Mouse (Mus musculus): ENCODE measurements around the gene Cnot8. TPM values are rescaled to one million over a fixed set of nuclear protein-coding genes. Genes with fewer than 3 reads are reported as not detected.

The Cnot8 gene
- total RNA-seq, 2 experiments from 2014 or later: 28.5 to 30.6 TPM

DNA sequence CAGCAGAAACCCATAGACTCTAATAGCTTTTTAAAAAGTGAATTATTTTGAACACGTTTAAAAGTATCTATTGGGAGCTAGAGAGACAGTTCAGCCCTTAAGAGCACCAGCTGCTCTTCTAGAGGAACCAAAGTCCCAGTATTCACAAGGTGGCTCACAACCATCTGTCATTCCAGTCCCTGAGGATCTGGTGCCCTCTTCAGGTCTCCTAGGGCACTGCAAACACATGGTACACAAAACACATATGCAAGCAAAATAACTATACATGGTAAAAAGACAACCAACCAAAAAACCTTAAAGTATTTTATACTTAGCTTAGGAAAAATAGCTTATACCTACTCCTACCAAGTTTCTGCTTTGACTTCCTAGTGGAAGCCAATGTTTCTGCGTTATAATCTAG is 61.1 kb downstream of the Cnot8 start:
- no peak for DNase-seq

DNA sequence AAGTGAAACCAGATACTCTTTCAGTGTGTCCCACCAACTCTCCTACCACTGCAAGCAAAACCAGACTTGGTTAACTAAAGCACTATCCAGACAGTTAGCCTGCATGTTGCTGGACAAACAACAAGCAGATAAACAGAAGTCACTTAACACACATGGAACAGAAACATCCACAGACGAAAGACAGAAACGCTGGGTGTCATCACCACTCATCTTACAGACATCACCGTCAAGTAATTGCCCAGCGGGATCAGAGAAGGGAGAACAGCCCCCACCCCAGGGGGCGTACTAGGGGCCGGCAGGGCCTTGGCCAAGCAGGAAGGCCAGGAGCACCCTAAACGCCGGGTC is 63.8 kb downstream of the Cnot8 start:
- no peak for DNase-seq

Other genes starting within 250 kb of the Cnot8 start
- gene Larp1, start 95.1 kb upstream of the Cnot8 start, total RNA-seq (2021): 10 to 100 TPM; 69.1 to 85.8 TPM
- not detected for gene Gm12248, start 11.0 kb upstream of the Cnot8 start, total RNA-seq (2021)
- 1 to 10 TPM; 8.1 to 9.3 TPM for gene Gemin5, start 64.4 kb downstream of the Cnot8 start, total RNA-seq (2021)
- gene Mrpl22, start 67.5 kb downstream of the Cnot8 start, total RNA-seq (2021): 10 to 100 TPM; 39.0 to 41.5 TPM
- 1 to 10 TPM; 3.6 to 4.3 TPM for gene Igtp, start 95.4 kb downstream of the Cnot8 start, total RNA-seq (2021)
- 1 to 10 TPM; 6.1 to 9.1 TPM for gene Irgm2, start 95.5 kb downstream of the Cnot8 start, total RNA-seq (2021)
- not detected for gene 4930438A08Rik, start 170.6 kb downstream of the Cnot8 start, total RNA-seq (2021)
- 1 to 10 TPM; 2.7 to 4.3 TPM for gene Zfp692, start 202.9 kb downstream of the Cnot8 start, total RNA-seq (2021)
- gene Zfp672, start 226.2 kb downstream of the Cnot8 start, total RNA-seq (2021): 10 to 100 TPM; 37.7 to 40.6 TPM
- gene Sh3bp5l, start 226.6 kb downstream of the Cnot8 start, total RNA-seq (2021): 10 to 100 TPM; 22.8 to 27.5 TPM

All from gastrocnemius, postnatal 25 days (tissue).